Mouse (Mus musculus) neural tube, embryonic 15.5 days (tissue): ENCODE data around the gene Cytip. TPM values are rescaled to one million over a fixed set of nuclear protein-coding genes. Genes with fewer than 3 reads are reported as not detected.
"Not testable (repeated sequence)": the region's sequence is repeated elsewhere in the genome, so short reads cannot be mapped to it uniquely, and the experiment has no call there.

Source experiments
- ATAC-seq: fragments of 200-750 bp; cut with Nextera tagmentation; 2 replicates; pipeline ENCODE4 v1.8.0; 2017; ENCODE audit warnings: mild to moderate bottlenecking, moderate TSS enrichment, moderate library complexity; ENCODE audit not compliant: low FRiP score
- H3K27ac ChIP-seq: fragments of 300-500 bp; sonication (generic); replicated peaks from 2 replicates; pipeline ENCODE4 v1.5.1; 2015; ENCODE audit warnings: mild to moderate bottlenecking, inconsistent platforms
- H3K27me3 ChIP-seq: fragments of 300-500 bp; sonication (generic); replicated peaks from 2 replicates; pipeline ENCODE4 v1.6.1; 2015; ENCODE audit warnings: inconsistent platforms
- H3K36me3 ChIP-seq: fragments of 300-500 bp; sonication (generic); 2 replicates; pipeline ENCODE4 v1.6.1; 2015; ENCODE audit warnings: inconsistent platforms
- H3K4me1 ChIP-seq: fragments of 300-500 bp; sonication (generic); 2 replicates; pipeline ENCODE4 v1.6.1; 2015; ENCODE audit warnings: inconsistent platforms
- H3K4me2 ChIP-seq: fragments of 300-500 bp; sonication (generic); 2 replicates; pipeline ENCODE4 v1.6.1; 2015; ENCODE audit warnings: inconsistent platforms, mild to moderate bottlenecking, moderate library complexity
- H3K4me3 ChIP-seq: fragments of 300-500 bp; sonication (generic); replicated peaks from 2 replicates; pipeline ENCODE4 v1.5.1; 2015; ENCODE audit warnings: mild to moderate bottlenecking, inconsistent platforms
- H3K9ac ChIP-seq: fragments of 300-500 bp; sonication (generic); replicated peaks from 2 replicates; pipeline ENCODE4 v1.6.1; 2015; ENCODE audit warnings: mild to moderate bottlenecking, inconsistent platforms
- H3K9me3 ChIP-seq: fragments of 300-500 bp; sonication (generic); replicated peaks from 2 replicates; pipeline ENCODE4 v1.6.1; 2016; ENCODE audit warnings: inconsistent platforms
- WGBS: fragments of 180-500 bp; shearing (Covaris S2); methylation state at CpG from one replicate; pipeline ENCODE4 v1.1.7; 2015; ENCODE audit warnings: mixed read lengths; 5-methylcytosine and 5-hydroxymethylcytosine counted together
- polyA plus RNA-seq: library from polyadenylated mRNA; unstranded; fragments of >200 nt; fragmentation: Nextera tagmentation; extraction: Ambion mirVana; gene quantifications from 2 replicates; pipeline ENCODE4 v1.2.1, GENCODE M21; 2015

The Cytip gene
- polyA plus RNA-seq, 1 experiment from 2014 or later = 0.08 TPM

DNA sequence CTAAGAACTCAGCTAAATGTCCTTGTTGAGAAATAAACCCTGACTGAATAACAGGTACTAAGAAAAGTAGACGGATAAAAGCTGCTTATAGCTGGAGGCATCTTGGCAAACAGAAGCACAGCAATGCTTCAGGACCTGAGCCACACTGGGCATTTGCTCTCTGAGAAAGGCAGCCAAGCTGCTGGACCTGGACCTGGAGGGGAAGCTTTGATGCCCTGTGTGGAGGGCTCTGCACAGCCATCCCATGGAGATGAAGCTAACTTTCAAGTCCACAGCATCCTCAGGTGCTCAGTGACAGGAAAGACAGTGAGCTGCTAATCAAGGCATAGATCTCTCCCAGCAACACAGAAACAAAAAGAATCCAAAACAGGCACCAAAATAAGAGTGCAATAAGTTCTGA, 54.8 kb downstream of the Cytip start:
- no peak overlapping the region for H3K4me3 ChIP-seq
- no peak for ATAC-seq
- no peak overlapping the region for H3K4me2 ChIP-seq
- H3K9ac ChIP-seq = no peak overlapping the region
- H3K9me3 ChIP-seq = peaks cover 2% of the 10 kb centered on the region; the same call in 1 of the 2 replicates
- no peaks in the 10 kb centered on the region for H3K36me3 ChIP-seq
- 95% methylated on average over 1 of the region's 1 CpGs for WGBS
- no peaks in the 10 kb centered on the region for H3K4me1 ChIP-seq
- H3K27ac ChIP-seq = no peak overlapping the region
- no peaks in the 10 kb centered on the region for H3K27me3 ChIP-seq

DNA sequence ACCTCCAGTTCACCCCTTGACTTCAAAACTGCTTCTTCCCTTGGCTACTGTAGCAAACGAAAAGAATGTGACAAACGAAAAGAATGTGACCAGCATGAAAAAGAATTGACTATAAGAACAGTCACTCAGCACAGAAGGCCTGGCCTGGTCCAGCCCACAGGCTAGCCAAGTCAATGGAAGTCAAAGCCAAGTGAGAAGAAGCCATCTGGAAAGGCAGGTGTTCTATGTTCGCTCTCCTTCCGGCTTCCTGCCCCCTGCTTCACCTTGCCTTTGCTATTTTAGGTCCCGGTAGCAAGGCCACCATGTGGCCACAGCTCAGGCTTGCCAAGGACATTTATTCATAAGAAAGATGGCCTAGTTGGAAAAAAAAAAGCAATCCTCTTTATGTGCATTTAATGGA, 56.7 kb downstream of the Cytip start:
- Histone ChIP-seq H3K4me3 (no peak overlapping the region), H3K4me2 (no peak overlapping the region), H3K9me3 (no peaks in the 10 kb centered on the region), H3K9ac (no peak overlapping the region), H3K27ac (no peak overlapping the region), H3K4me1 (no peaks in the 10 kb centered on the region), H3K27me3 (no peaks in the 10 kb centered on the region), H3K36me3 (no peaks in the 10 kb centered on the region)
- ATAC-seq = no peak
- WGBS = 83% methylated on average over 5 of the region's 5 CpGs

DNA sequence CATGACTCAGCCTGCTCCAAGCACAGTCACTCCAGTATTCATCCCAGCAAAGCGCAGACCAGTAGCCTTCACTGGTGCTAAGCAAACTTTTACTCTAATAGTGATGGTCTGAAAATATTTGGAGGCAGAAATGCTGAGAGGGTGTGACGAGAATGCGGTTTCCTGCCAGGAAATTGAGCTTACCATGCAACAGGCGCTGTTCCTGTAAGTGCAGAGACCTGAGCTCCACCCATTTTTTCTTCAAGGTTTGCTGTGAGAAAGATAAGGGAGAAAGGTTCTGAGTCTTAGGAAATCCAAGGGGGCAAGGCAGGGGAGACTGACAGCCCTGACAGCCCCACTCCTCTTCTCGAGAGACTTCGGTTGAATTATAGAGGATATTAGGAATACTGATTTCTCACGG, 57.7 kb downstream of the Cytip start:
- WGBS = 95% methylated on average over 7 of the region's 7 CpGs
- ATAC-seq = no peak
- H3K4me2 ChIP-seq = no peak overlapping the region
- no peaks in the 10 kb centered on the region for H3K36me3 ChIP-seq
- H3K4me1 ChIP-seq = no peaks in the 10 kb centered on the region
- H3K9ac ChIP-seq = no peak overlapping the region
- H3K27ac ChIP-seq = no peak overlapping the region
- H3K9me3 ChIP-seq = no peaks in the 10 kb centered on the region
- H3K27me3 ChIP-seq = no peaks in the 10 kb centered on the region
- no peak overlapping the region for H3K4me3 ChIP-seq

DNA sequence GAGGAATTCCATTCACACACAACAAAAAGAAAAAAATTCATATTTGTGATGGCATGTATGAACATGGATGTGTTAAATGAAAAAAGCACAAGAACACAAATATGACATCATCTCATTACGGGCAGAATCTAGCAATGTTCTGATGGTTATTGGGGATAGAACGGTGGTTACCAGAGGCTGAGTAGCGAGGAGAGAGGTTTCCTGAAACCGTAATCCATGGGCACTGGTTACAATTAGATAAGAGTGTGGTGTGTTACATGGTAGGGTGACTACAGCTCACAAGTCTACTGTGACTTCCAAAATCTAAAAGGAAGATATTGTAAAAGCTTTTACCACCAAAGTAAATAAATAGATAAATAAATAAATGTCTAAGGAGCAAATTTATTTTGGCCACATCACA, 58.8 kb downstream of the Cytip start:
- no peaks in the 10 kb centered on the region for H3K27me3 ChIP-seq
- no peak overlapping the region for H3K9ac ChIP-seq
- H3K36me3 ChIP-seq = no peaks in the 10 kb centered on the region
- H3K27ac ChIP-seq = no peak overlapping the region
- H3K4me2 ChIP-seq = no peak overlapping the region
- 95% methylated on average over 4 of the region's 4 CpGs for WGBS
- no peak for ATAC-seq
- no peak overlapping the region for H3K4me3 ChIP-seq
- H3K9me3 ChIP-seq = no peaks in the 10 kb centered on the region
- no peaks in the 10 kb centered on the region for H3K4me1 ChIP-seq

DNA sequence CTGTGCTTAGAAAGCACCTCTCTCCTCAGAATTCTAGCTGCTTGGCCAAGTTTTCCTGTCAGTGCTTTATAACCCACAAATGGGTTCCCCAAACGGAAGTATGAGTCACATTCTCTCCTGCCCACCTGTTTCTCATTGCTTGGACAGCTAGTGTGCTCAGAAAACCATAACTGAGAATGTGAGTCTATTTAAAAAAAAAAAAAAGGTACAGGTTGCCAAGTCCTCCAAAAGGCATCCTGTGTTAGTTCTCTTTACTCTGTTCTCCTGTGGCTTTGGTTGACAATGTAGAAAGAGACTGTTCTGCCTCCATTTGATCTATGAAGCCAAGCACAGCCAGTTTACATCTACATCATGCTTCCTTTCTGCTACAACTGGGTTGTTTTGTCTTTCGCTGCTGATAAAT, 60.3 kb downstream of the Cytip start:
- Histone ChIP-seq H3K27ac (no peak overlapping the region), H3K9me3 (no peaks in the 10 kb centered on the region), H3K4me1 (no peaks in the 10 kb centered on the region), H3K4me3 (no peak overlapping the region), H3K27me3 (no peaks in the 10 kb centered on the region), H3K9ac (no peak overlapping the region), H3K4me2 (no peak overlapping the region), H3K36me3 (no peaks in the 10 kb centered on the region)
- WGBS = 84% methylated on average over 2 of the region's 2 CpGs
- ATAC-seq = no peak

DNA sequence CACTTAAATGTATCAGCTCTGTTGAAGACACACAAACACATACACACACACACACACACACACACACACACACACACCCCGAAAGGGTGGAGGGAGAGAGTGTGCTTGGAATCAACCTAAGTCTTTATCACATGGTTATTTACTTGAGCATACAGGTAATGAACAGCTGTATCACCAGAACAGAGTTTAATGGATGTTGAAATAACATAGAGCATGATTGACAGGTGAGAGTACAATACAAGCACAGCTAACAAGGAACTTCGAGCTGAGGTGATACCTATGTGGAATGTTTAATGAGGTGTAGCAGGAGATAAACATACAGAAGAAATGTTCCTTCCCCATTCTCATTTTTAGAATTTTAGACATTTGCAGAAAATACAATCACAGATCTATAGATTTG, 62.7 kb downstream of the Cytip start:
- Histone ChIP-seq H3K9me3 (no peaks in the 10 kb centered on the region), H3K27ac (no peak overlapping the region), H3K27me3 (no peaks in the 10 kb centered on the region), H3K4me2 (no peak overlapping the region), H3K4me1 (no peaks in the 10 kb centered on the region), H3K4me3 (no peak overlapping the region), H3K36me3 (no peaks in the 10 kb centered on the region), H3K9ac (no peak overlapping the region)
- 83% methylated on average over 2 of the region's 2 CpGs for WGBS
- ATAC-seq = no peak

DNA sequence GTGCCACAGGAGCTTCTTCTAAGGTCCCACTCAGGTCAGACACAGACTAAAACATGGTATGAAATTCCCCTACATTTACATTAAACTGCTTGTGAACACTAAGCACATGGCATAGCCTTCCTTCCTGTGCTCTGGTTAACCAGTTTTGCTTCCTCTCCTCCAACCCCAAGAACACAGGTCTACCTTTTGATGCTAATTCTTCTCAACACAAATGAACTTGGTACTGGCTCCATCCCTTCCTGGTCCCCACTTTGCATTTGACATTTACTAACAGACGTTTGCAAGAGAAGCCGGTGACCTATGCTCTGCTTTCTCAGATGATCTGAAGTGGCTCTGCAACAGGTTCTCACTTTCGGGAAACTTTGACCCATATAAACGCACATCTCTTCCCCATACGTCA, 65.4 kb downstream of the Cytip start:
- Histone ChIP-seq H3K27ac (no peak overlapping the region), H3K36me3 (no peaks in the 10 kb centered on the region), H3K4me2 (no peak overlapping the region), H3K9ac (no peak overlapping the region), H3K4me1 (no peaks in the 10 kb centered on the region), H3K9me3 (no peaks in the 10 kb centered on the region), H3K4me3 (no peak overlapping the region), H3K27me3 (no peaks in the 10 kb centered on the region)
- 86% methylated on average over 5 of the region's 5 CpGs for WGBS
- no peak for ATAC-seq

DNA sequence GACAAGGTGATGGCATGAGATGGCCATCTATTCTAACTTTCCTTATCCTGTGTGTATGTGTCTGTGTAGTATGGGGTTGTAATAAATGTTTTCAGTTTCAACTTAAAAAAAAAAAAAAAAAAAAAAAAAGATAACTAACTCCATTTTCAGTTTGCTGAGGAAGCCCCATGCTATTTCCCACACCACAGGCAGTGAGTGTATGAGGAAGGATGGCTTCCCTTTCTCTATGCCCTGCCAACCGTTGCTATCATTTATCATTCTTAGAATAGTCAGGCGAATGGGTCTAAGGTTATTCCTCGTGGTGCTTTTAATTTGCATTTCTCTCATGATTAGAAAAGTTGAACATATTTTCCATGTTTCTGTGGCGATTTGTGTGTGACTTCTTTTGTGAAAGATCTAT, 84.2 kb downstream of the Cytip start:
- H3K27ac ChIP-seq = no peak overlapping the region
- no peak overlapping the region for H3K4me2 ChIP-seq
- H3K4me1 ChIP-seq = no peaks in the 10 kb centered on the region
- ATAC-seq = no peak
- H3K27me3 ChIP-seq = no peaks in the 10 kb centered on the region
- H3K9me3 ChIP-seq = no peaks in the 10 kb centered on the region
- 67% methylated on average over 4 of the region's 4 CpGs for WGBS
- H3K4me3 ChIP-seq = no peak overlapping the region
- no peaks in the 10 kb centered on the region for H3K36me3 ChIP-seq
- no peak overlapping the region for H3K9ac ChIP-seq

DNA sequence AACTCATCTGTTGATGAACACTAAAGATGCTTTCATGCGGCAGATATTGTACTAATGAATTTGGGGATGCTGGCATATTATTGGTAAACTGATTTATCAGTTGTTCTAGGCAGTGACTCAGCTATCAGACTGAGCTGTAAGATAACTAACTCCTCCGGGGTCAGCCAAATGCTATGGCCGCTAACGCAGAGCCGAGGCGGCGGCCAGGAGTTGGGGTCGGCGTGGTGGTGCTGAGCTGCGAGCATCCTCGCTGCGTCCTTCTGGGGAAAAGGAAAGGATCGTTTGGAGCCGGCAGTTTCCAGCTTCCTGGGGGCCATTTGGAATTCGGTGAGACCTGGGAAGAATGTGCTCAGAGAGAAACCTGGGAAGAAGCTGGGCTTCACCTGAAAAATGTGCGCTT, 87.4 kb downstream of the Cytip start:
- not testable (repeated sequence) for ATAC-seq, H3K9ac ChIP-seq, H3K9me3 ChIP-seq, H3K4me3 ChIP-seq, H3K36me3 ChIP-seq, H3K27ac ChIP-seq, H3K4me1 ChIP-seq, H3K27me3 ChIP-seq, H3K4me2 ChIP-seq
- WGBS = 86% methylated on average over 16 of the region's 16 CpGs

DNA sequence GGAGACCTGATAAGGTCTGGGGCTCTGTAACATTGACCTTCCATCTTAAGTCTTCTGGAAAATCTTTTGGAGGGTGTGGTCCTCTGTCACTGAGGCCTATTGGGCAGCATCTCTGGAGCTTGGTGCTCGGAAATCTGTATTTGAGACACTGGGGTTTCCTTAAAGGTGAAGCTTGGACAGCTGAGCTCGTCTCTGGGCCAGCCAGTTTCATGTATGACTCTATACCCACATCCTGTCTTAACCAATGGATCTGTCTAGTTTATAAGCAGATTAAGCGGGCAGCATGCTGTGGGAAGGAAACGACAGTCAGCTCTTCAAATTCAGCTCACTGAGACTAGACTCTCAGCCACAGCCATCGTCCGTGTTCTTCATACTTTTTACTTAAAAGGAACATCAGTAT, 88.3 kb downstream of the Cytip start:
- Histone ChIP-seq H3K9me3 (no peaks in the 10 kb centered on the region), H3K4me1 (no peaks in the 10 kb centered on the region), H3K4me2 (no peak overlapping the region), H3K4me3 (no peak overlapping the region), H3K27ac (no peak overlapping the region), H3K9ac (no peak overlapping the region), H3K36me3 (no peaks in the 10 kb centered on the region), H3K27me3 (no peaks in the 10 kb centered on the region)
- 91% methylated on average over 6 of the region's 6 CpGs for WGBS
- ATAC-seq = no peak

DNA sequence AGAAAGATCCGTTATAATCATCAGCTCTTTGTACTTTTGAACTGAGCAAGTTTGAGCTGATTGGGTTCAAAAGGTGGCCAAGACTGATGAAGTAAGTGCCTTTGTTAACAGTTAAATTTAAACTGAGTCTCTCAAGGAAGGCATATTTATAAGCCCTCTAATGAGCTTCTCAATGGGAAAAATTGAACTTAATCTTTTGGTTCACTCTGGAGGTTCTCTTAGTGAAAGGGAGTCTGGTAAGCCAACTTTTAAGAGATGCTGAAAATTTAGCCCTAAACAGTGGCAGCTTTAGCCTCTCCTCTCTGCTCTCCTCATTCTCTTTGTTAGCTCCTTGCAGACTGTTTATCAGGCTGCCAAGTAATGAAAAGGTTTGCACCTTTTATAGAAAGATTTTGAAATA, 100.5 kb downstream of the Cytip start:
- ATAC-seq = no peak
- WGBS = 29% methylated on average over 1 of the region's 1 CpGs
- Histone ChIP-seq H3K9ac (no peak overlapping the region), H3K27ac (no peak overlapping the region), H3K27me3 (no peaks in the 10 kb centered on the region), H3K4me2 (no peak overlapping the region), H3K36me3 (no peaks in the 10 kb centered on the region), H3K4me1 (no peaks in the 10 kb centered on the region), H3K4me3 (no peak overlapping the region), H3K9me3 (no peaks in the 10 kb centered on the region)

DNA sequence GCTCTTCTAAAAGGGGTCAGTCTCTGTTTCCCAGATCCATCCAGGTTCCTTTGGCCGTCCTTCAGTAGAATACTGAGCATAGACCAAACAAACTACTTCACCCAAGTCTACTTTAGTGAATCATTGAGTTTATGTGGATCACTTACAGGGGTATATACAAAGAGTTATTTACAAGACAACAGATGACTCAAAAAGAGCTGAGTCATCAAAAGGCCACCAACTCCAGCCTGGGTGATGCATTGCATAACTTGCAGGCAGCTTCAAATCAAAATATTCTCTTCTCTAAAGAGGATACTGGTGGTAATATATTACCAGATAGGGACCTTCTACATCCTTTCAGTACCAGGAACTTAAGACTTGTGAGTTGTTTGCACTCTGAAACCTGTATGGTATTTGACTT, 108.9 kb downstream of the Cytip start:
- Histone ChIP-seq H3K4me2 (no peak overlapping the region), H3K4me1 (no peaks in the 10 kb centered on the region), H3K9ac (no peak overlapping the region), H3K27me3 (no peaks in the 10 kb centered on the region), H3K36me3 (no peaks in the 10 kb centered on the region), H3K9me3 (no peaks in the 10 kb centered on the region), H3K4me3 (no peak overlapping the region), H3K27ac (no peak overlapping the region)
- ATAC-seq = no peak
- WGBS = 92% methylated on average over 1 of the region's 1 CpGs

DNA sequence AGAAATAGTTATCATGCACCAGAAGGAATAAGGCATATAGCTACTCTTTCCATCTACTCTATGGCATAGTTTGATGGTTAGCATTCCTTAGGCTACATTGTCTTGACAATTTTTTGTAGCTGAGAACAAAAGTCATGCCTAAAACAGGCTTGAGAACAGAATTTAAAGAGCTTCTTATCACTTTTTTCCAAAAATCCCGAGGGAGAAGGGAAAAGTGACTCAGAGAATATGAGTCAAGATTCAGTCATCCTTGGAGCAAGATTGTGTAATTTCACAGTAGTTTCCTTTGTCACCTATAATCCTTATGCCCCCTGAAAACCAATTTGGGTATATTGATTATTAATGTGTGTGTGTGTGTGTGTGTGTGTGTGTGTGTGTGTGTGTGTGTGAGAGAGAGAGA, 115.5 kb downstream of the Cytip start:
- no peaks in the 10 kb centered on the region for H3K9me3 ChIP-seq
- no peak overlapping the region for H3K4me3 ChIP-seq
- ATAC-seq = no peak
- WGBS = 70% methylated on average over 1 of the region's 1 CpGs
- no peak overlapping the region for H3K4me2 ChIP-seq
- no peaks in the 10 kb centered on the region for H3K27me3 ChIP-seq
- no peaks in the 10 kb centered on the region for H3K36me3 ChIP-seq
- H3K27ac ChIP-seq = no peak overlapping the region
- no peak overlapping the region for H3K9ac ChIP-seq
- no peaks in the 10 kb centered on the region for H3K4me1 ChIP-seq
